Mouse (Mus musculus) ZHBTc4 (cell line): ENCODE results near the gene Rdm1.

Experiments used
- DNase-seq: peaks from one replicate; pipeline ENCODE4 v3.0.0-alpha.2; 2011; ENCODE audit warnings: low read depth, low spot score

Rdm1 gene

GRCm38 (mm10) chr11:101657886-101658750 lies 31.1 kb downstream of the Rdm1 start:
- peak; percentile 97 for DNase-seq

GRCm38 (mm10) chr11:101658751-101659558 lies 32.0 kb downstream of the Rdm1 start:
- peak; percentile 95 for DNase-seq

DNA sequence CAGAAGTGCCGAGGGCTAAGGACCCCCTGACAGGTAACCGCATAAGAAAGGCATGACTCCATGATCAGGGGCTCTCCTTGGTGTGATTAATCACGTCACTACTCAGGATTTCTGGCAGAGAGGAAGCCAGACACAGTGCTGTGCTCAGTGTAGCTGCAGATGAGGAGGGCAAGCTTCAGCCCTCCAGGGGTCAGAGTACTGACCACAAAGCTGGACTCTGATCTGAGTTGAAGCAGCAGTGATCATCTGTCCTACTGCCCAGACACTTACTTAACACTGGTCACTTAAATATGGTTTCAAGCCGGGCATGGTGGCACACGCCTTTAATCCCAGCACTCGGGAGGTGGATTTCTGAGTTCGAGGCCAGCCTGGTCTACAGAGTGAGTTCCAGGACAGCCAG lies 34.2 kb downstream of the Rdm1 start:
- no peak for DNase-seq

DNA sequence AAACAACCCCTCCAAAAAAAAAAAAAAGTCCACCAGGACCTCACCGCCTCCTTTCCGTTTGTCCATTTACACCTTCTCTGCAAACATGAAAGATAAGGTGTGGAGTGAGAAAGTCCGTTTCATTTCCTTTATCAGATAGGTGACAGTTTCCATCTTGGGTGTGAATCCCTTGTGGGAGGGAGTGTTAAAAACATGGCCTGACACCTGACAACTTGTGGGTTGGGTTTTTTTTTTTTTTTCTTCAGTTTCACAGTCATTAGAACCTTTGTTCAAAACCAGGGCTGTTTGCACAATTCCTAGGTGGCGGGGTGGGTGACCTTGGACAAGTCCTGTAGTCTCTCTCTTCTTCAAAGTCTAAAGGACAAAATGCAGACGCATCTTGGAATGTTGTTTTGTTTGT lies 34.8 kb downstream of the Rdm1 start:
- no peak for DNase-seq

GRCm38 (mm10) chr11:101663229-101664027 lies 36.4 kb downstream of the Rdm1 start:
- no peak for DNase-seq

DNA sequence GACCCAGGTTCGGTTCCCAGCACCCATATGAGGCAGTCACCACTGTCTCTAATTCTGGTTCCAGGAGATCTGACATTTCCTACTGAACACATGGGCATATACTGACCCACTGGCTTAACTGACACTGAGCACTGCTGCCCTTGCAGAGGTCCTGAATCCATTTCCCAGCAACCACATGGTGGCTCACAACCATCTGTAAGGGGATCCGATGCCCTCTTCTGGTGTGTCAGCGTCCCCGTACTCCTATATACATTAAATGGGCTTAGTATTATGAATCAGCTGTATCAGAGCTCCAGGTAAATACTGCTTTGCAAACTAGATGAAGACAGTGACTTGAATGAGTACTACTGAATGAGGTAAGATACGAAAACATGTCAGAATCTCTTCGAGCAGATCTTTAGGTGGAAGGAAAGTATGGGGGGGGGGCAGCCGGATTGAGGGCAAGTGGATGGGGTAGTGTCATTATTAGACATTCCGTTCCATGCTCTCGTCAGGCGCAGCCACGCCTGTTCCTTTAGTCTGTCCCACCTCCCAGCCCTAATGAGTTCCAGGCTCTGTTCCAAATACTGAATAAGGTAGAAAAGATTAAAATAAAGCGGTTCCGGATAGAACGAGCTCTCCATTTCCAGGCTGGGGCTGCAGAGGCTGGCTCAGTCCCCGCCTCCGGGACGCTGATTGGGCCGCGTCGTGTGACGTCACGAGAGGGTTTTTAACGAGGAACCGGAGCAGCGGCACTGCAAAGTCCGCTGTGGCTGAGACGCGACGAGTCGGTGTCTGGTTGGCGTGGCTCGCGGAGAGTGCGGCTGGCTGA lies 38.0 kb downstream of the Rdm1 start, which contains the start of gene Arl4d:
Gene Arl4d, plus strand, starts transcription at position 717 of the 811 bp plus-strand sequence.
- peak; percentile 96 for DNase-seq

DNA sequence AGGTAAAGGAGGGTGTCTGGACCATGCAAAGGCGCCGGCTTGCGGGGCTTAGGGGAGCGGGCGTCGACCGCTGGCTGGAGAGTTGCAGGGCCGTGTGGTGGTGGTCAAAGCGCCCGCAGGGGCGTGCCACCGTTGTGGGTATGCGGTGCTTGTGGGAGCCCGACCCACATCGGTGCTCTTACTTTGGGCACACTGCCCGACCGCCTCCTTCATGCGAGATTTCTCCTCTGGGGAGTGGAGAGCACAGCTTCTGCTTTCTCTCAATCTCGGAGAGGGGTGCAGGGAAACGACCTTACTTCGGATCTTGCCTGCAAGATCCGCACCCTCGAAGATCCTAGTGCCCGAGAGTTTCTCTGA lies 38.6 kb downstream of the Rdm1 start:
- DNase-seq: no peak

DNA sequence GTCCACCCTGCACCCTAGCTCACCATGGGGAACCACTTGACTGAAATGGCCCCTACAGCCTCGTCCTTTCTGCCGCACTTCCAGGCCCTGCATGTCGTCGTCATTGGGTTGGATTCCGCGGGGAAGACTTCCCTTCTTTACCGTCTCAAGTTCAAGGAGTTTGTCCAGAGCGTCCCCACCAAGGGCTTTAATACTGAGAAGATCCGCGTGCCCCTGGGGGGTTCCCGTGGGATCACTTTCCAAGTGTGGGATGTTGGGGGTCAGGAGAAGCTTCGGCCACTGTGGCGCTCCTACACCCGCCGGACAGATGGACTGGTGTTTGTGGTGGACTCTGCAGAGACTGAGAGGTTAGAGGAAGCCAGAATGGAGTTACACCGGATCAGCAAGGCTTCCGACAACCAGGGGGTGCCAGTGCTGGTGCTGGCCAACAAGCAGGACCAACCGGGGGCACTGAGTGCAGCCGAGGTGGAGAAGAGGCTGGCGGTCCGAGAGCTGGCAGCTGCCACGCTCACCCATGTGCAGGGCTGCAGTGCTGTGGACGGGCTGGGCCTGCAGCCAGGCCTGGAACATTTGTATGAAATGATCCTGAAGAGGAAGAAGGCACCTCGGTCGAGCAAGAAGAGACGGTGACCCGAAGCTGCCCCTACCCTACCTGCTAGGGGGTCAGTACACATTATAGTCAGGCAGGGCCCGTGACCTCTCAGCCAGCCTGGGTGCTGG lies 39.8 kb downstream of the Rdm1 start:
- DNase-seq: no peak

DNA sequence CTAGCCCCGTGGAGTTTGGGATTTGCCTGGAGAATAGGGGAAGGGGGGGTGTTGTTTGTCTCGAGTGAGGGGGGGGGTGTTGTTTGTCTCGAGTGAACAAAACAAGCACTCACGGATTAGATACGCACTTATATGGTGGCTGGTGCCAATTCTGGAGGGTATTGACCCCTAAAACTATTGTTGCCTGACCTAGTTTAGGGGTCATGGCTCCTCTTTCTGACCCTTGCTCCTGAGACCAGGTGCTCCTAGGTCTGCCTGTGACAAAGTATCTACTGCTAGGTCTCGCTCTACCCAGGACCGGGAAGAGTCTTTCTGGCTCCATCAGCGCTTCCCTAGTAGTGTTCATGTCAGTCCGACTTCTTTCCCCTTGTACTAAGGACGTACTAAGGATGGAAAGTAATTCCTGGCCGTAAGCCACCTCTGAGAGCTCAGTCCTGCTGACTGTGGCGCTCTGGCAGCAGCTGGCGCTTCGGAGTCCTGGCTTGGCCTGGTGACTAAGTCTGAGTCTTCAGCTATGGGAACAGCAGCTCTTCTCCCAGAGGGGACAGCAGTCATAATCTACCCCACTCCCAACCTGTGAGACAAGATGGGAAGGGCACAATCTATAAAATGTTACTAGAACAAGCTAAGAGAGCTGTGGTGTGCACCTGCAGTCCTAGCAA lies 41.0 kb downstream of the Rdm1 start:
- no peak for DNase-seq

GRCm38 (mm10) chr11:101668546-101669261 lies 41.7 kb downstream of the Rdm1 start:
- DNase-seq: peak; percentile 64

- no peak for DNase-seq
These were observed 43.3 kb downstream of the Rdm1 start for GRCm38 (mm10) chr11:101670334-101670733.

DNA sequence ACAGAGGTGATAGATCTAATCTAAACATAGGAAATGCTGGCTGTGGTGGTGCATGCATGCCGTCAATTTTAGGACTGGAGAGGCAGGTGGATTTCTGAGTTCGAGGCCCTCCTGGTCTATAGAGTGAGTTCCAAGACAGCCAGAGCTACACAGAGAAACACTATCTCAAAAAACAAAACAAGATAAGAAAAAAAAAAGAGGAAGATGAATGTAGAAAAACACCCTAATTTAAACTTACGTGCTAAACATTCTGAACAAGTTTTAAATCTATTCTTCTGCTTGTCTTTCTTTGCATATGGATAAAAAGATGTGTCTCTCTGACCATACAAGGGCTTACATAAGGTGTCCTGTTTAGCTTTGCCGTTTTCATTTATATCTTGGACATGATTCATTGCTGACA lies 44.3 kb downstream of the Rdm1 start:
- DNase-seq: no peak

GRCm38 (mm10) chr11:101673010-101673642 lies 46.1 kb downstream of the Rdm1 start:
- peak; percentile 82 for DNase-seq

- peak; percentile 76 for DNase-seq
These were observed 47.1 kb downstream of the Rdm1 start for GRCm38 (mm10) chr11:101674106-101674505.

GRCm38 (mm10) chr11:101675349-101675748 lies 48.4 kb downstream of the Rdm1 start:
- DNase-seq: peak; percentile 33

DNA sequence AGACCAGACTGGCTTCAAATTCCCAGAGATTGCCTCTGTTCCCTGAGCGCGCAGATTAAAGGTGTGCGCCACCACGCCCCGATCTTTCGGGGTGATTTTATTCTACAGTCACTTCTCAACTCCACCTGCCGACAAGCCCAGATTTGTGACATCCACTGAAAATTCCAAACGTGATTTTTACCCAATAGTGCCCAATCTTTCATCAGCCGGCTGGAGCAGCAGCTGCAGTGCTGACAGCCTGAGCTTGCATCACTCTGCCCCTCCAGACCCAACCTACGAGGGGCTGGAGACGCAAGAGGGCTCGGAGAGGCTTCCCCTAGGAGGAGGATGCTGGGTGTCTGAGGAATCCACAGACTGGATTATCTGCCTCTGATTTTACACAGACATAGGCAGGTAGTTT lies 50.7 kb downstream of the Rdm1 start:
- DNase-seq: no peak

GRCm38 (mm10) chr11:101678770-101679169 lies 51.8 kb downstream of the Rdm1 start:
- no peak for DNase-seq

GRCm38 (mm10) chr11:101679907-101680306 lies 52.9 kb downstream of the Rdm1 start:
- no peak for DNase-seq
